Mouse (Mus musculus): ENCODE measurements at regions not wholly inside any gene's neighbourhood (a gene's known extent, or its start where the extent isn't known, plus 50 kb on each side); places are given as distances from the start of the nearest gene placed in this dataset.

DNA sequence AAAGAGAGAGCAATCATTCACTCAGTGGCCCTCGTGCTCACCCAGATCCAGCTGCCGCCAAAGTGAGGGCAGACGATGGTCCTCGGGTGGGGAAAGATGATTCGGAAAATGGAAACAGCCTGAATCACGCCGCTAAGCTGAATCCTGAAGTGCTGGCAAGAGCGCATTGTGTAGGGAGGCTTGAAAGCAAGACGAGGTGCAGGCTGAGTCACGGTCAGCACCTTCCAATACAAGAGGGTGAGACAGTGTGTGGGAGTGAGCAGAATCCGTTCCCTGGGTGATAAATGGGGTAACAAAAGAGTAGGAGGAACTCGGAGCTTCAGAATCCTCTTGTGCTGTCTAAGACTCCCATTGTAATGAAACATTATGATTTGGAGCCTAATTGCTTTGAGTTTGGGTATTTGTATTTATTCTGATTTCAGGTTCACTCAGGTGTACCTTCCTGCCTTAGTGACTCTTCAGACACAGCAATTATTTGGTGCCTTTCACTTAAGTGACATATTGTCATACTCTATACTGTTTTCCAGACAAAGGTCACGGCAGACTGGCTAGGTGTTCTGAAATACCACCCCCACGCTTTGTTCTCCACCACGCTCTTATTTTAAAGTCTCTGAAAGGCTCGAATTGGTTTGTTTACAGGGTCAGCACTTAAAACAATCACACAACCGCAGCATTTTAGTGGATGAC lies 70.0 kb downstream of the Mbip start:
- DNase-seq, result no peak

DNA sequence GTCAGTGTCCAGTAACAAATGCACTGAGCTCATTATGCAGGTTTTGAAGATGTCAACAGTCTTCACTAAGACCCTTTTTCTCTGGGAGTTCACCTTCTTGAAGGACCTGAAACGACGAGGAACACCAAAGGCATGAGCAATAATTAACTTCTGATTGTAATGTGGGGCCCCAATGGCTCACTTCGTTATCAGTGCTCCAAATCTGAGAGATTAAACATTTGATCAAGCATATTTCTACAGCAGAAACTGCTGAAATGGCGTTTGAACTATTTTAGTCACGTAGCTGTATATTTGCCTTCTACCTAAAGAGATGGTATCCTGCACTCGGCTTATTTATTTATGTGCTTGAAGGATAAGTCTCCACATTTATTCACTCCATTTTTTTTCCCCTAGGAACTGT lies 80.6 kb downstream of the Mbip start:
- no peak for DNase-seq

DNA sequence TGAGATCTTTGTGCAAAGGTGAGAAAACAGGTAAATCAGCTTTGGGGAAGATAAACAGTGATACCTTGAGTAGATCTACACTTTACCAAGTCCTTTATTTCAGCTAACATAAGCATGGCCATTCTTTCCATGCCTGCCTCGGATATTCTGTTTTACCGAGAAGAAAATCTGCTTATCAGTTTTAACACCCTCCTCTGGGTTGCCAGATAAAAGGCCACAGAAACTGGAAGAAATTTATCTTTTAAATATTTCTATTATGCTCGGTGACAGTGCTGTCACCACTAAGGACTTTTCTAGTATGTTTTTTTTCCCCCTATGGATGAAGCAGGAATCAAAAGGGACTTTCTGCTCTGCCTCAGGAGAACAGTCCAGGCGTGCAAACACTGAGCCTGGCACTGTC lies 84.2 kb downstream of the Mbip start:
- DNase-seq, result no peak

DNA sequence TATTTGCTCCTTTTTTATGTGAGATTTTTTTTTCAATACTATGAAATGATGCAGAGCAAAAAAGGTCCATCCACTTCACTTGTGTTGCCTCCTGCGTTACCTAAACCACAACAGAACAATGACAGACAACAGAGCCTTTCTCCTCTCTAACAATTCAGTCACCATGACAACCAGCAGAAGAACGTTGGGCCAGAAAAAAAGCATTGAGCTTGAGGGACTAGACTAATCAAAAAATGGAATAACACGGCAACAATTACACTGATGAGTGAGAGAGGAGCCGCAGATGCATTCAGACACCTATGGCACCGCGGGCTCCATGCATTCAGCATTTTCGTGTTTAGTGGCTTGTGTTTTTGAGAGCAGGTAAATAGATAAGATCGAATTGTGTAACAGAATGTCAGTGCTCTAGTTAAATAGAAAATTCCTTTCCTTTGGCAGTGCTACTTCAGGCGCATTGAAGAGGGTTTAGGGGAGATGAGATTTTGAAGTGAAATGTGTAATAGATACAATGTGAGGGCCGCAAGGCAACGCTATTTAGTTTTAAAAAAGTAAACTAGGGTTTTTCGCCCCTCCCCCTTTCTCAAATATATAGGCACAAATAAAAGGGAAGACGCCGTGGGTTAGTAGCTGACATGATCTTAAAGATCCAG lies 87.2 kb downstream of the Mbip start:
- DNase-seq, result no peak

DNA sequence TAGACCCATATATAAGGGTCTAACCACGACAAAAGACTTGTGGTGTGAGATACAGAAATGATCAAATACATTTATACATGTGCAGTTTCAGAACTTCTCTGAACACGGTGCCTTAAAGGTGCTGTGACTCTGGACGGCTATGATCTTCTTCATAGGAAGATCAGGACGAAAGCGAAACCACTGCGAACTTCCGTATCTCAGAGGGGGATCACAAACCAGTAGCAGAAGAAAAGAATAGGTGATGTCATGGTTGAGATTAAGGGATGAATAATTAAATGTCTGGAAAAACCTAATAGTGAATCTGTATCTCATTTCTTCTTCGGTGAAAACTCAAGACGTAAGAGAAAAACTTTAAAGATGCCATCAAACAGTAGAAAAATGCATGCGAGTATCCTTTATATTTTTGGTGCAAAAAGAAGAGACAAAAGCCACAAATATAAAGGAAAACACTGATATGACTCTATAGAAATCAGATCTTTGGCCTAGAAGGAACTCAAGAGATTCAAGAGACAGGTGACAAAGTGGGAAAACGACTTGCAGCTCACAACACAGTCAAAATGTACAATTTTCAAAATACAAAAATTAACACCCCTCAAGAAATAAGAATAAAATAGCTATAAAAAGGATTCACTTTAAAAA lies 89.3 kb downstream of the Mbip start:
- no peak for DNase-seq

DNA sequence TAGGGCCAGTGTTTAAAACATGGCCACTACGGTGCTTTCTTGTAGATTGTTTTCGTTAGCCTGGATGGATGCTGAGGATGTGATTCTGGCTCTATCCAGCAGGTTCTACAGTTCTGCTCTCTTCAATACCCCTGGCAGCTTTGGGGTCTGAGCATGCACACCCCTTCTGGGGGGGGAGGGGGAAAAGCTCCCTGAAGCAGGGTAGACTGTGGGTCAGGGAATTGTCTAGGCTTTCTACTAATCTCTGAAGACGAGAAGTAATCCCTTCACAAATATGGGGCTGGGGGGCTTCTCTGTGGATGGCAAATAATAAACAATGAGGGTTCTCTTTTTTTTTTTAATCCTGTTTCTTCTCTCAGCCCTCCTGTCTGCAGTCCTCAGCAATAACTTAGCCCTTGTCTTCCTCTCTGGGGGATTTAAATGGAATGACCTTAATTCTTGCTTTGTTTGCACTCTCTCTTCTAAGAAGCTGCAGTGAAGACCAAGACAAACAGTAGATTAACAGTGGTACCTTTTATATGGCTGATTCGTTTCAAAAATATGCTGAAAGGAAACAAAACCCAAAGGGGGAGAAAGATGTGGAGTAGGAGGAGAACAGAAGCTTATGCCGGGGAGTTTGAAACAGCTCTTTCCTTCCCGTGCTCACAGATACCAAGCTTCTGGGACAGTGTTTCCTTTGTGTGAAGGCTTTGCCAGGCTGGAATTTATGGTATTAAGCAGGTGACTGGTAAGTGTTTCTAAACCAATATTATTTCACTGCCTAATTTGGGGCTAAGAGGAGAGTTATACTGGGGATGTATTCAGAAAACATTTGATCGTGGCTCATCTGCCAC lies 92.9 kb downstream of the Mbip start:
- DNase-seq, result no peak

DNA sequence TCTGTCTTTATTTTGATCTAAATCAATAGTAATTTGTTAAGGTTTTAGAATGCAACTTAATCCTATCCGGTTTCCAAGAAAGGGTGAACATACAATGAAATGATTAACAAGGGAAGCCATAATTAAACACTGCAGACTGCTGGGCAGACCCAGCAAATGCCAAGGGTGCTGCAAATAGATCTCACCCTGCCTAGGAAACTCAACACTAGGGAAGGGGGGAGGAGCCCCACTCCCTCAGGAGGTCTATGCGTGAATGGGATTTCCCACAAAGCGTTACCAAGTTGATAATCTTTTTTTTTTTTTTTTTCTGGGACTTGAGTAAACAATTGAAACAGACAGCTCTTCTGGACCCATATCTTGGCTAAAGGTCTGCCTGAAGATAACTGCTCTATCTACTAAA lies 95.4 kb downstream of the Mbip start:
- DNase-seq, result no peak

DNA sequence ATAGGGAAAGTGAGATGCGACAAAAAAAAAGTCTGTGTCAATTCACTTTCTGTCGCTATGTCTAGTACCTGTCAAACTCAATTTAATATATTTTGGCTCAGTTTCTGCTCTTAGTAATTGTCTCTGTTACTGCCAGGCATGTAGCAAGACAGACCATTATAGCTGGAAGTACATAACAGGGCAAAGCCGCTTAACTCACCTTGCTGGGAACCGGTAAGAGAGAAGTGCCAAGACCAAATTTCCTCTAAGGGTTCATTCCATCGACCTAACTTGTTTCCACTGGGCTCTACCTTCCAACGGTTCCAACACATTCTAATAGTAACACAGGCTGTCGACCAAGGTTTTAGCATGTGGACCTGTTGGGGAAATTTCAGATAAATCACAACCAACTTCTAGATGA lies 99.3 kb downstream of the Mbip start:
- no peak for DNase-seq

DNA sequence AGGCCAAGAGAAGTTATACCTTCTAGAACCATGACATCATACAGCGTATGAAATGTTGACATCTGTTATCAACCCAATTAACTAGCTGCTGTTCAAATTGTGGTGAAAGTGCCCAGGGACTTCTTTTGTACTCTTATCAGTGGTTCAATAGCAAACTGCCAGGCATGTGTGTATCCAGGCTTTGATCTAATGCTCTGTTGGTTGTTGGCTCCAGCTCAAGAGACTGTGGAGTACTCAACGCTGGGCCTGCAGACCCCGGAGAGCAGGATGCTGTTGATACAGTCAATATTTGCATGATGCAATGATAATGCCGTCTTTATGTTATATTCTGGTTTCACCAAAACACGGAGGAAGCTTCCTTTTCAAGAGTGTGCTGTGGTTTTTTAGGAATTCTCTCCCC lies 102.9 kb downstream of the Mbip start:
- no peak for DNase-seq

DNA sequence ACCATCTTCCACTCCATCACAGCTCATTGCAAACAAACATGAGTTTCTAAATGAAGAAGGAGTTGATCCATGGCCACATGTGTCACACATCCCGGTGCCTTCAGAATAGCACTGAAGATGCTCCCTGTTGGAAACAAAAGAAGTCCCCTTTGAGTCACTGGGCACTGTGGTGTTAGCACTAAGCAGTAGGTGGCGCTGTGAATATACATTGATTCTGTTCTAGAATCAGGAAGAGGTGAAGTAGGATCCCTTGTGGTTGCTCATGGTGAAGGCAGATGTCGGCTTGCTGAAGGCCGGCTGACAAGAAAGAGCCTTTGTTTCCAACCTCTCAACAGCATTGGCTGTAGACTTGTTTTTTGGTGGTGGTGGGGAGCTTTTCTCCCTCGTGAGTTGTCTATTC lies 104.0 kb downstream of the Mbip start:
- peak; percentile 44 to 59 for DNase-seq

DNA sequence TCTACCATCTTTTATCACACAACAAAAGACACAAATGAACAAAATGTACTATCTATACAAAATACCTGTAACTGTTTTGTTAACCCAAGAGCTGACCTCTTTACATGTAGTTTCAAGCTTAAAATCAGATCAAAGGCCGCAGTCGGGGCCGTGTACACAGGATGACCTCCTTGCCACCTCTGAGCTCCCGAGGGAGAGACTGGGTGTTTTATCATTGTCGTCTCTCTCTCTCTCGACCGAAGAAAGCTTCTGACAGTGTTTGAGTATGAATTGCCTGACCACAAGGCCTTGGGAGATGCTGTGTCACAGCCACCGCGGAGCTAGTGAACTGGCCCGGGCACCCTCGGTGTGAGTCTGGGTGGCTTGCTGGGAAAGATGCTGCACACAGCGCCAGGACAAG lies 105.5 kb downstream of the Mbip start:
- DNase-seq, result no peak

DNA sequence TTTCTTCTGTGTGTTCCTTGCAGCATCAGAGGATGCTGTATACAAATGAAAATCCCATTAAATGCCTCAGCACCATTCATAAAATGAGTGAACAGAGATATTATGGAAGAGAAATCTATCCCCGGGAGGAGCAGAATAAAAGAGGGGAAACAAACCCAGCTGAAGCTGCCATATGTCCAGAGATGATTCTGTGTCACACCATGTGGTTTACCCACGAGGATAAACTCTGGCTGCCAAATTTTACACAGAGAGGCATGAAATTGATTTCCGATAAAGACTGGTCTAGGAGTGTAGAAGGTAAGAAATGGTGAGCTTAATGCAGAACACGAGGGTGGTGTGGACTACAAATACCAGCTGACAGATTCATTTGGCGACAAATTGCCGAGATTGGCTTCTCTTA lies 111.1 kb downstream of the Mbip start:
- DNase-seq, result no peak

DNA sequence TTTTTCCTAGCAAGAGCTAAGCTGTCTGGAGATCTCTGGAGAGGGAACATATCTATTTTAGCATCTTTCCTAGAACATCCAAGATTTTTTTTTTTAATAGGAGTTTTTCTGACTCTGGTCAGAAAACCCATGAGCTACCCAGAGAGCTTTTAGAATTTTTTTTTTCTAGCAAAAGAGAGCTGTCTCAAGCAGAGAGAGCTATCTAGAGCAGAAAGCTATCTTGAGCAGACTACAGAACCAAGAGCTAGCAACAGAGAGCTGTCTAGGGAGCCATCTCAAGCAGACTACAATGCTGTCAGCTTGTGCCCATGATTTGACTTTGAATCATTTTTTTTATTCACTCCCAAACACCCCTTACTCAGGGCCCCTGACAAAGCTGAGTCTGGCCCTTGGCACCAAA lies 112.5 kb downstream of the Mbip start:
- no peak for DNase-seq

DNA sequence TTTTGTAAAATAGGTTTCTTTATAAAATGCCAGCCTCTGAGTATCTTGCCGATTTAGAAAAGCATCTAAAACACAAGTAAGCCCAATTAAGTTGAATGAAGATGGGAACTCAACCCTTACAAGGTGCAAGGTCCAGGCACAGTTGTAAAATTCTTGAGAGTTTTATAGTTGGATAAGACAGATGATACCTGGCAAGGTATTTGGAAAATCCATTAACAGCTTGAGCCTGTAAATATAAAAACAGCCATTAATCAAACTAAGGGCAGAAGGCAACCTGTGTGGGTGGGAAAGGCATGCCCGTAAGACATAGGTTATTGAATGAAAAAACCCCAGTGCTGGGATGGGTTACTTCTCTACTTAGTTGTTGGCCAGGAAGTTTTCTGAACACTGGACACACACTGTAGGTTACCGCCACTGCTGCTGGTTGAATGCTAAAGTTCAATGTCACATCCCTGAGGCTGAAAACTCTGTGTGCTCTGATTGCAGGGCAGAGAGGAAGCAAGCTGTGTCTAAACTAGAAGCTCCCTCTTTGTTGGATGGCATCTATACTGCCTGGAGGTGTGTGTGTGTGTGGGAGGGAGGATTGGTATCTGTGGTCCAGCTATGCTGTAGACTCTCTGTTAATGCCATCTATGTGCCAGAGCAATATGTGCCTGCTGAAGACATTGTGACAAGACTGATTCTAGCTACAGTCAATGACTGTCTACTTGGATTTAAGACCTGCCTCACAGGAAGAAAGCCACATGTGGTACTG lies 121.4 kb downstream of the Mbip start:
- no peak for DNase-seq

DNA sequence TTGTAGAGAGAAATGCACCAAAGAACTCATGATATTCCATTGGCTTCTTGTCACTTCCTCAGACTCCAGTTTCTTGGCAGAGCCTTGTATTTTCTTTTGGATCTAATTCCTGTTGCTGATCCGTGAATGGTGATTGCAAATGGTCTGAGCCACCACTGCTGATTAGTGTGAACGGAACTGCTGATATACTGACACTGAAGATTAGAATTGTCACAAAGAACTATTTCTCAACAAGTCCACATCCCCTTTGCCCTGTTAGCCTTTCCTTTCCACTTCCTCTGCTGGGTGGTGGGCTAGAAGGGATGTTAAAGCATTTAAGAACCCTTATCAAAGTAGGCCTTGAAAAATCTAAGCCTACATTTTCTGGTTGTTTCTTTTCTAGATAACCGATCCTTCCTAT lies 152.2 kb downstream of the Mbip start:
- DNase-seq, result no peak

DNA sequence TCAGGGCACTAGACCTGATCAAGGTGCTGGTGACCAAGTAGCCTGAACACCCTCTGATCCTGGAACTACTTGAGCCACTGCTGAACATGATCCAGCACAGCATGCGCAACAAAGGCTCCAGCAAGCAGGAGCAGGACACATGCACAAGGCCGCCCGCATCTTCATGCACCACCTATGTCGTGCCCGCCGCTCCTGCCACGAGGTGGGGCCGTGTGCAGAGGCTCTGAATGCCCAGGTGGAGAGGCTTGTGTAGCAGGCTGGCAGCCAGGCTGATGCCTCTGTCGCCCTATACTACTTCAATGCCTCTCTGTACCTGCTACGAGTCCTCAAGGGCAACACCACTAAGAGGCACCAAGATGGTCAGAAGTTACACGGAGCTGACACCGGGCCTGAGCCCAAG lies 156.1 kb downstream of the Mbip start:
- DNase-seq, result no peak

DNA sequence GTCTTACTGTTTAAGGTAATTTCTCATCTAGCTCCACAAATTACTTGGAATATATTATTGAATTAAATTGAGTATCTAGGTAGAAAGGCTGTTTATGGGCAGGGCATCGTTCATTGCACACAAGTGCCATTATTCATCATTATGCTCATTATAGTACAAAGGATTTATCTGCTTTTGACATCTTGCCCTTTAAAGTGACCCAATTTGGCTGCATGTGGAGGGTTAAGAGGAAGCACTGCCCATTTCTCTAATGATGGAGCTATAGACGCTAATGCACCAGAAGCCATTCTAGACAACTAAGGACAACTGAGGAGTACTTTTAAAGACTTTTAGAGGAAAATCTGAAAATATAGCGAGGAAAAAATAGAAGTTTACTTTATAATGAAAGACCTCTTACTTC lies 185.0 kb downstream of the Mbip start:
- no peak for DNase-seq

DNA sequence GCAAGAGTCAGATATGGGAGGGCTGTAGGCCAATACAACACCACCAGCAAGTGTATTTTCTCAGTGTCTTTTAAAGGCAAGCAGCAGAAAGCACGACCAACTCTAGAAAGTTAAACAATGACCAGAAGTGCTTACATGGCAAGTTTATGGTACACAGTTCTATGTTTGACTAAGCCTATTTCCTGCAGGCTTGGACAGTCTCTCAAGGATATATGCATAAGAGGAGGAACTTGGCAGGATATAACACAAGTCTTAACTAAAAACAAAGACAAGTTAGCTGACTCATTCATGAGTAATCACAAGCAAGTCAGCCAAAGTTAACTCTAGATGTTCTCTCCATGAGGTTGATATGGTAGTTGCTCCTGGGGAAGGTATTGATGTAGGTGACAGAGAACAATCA lies 201.3 kb downstream of the Mbip start:
- peak in 1 of 2 experiments; percentile 41 for DNase-seq

DNA sequence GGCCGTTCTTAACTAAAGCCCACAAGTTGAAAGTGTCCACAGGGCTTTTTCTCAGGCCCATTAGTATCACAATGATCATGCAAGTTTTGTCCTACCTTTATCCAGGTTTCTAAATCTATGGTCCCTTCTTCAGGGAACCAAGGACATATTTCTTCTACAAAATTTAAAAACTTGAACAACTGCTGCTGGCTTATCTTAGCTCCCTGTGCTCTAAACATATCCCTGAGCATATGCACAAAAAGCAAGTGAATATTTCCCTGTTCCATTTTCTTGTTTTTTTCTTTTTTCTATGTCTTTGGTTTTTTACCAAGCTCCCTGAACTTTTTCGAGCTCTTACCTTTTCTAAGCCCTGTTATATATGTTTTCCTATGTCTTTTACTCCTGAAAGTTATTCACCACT lies 201.9 kb downstream of the Mbip start:
- no peak for DNase-seq

DNA sequence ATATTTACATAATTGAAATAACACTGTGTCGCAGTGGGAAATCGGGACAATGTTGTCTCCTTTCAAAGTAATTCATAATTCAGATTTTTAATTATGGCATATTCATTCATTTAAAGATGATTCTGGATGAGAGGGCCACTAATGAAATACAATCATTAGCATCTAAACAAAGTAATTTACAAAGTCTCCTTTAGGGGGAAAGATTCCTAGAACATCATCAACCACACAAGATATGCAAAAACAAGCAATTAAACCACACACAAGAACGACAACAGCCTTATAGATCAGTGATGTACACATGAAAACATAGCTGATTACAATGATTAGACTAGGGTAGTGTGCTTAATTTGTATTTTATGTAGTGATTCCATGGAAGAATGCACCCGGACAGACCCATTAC lies 231.2 kb downstream of the Mbip start:
- no peak for DNase-seq

DNA sequence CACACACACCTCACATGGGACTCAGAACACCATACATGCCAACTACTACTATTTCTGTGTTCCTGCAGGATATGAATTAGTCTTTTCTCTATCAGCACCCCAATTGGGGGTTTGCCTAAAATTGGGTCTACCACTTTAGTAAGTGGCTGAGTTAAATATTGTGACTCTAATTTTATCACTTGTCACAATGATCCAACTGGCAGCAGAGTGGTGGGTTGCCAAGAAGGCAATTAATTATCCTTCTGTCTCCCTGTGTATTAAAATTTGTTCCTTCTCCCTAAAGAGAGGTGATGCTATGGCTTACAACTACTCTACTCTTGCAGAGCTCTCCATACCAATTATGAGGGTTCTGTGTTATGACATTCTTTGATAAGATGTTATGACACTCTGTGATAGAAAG lies 245.3 kb downstream of the Brms1l start:
- no peak for DNase-seq

DNA sequence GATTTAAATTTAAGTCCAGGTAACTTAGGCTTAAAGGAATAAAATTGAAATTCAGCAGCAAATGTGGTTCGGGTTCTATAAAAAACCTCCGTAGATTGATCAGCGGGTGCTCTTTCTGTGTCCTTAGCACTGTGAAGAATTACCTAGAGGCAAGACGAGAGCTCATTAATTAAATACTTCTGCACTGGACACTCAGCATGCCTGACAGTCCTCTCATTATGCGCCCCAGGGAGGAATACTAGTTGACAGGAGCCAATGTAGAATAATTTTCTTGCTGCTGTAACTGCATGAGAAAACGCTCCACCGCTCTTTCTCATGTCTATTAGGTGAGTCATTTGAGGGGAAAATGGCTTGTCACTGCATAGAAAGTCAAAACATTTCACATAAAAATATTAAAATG lies 228.1 kb downstream of the Brms1l start:
- DNase-seq, result no peak

DNA sequence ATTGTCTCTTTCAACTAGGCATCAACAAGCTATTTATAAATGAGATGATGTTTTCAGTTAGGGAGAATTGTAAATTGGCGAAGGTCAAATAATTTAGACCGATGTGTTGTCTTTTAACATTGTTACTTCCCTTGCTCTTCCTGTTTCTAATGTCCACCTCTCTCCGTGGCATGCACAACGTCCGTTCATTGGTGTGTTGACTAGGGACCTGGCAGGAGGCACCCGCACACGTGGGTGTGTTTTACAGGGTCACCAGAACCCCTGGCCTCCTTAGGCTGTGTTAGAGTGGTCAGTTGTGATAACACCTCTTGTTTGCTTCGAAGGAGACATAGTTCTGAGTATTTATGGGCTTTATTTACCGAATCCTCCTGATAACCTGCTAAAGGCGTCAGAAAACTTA lies 222.8 kb downstream of the Brms1l start:
- no peak for DNase-seq
